Mouse (Mus musculus) lung, postnatal 0 days (tissue): ENCODE measurements around the gene Nrm.

Experiments used
- CTCF ChIP-seq: IDR thresholded peaks from 2 replicates; pipeline ENCODE4 v1.5.1; 2016; ENCODE audit warnings: antibody characterized with exemption, mild to moderate bottlenecking
- EP300 ChIP-seq: IDR thresholded peaks from 2 replicates; pipeline ENCODE4 v1.6.1; 2016; ENCODE audit warnings: antibody characterized with exemption, mild to moderate bottlenecking, control low read depth

DNA sequence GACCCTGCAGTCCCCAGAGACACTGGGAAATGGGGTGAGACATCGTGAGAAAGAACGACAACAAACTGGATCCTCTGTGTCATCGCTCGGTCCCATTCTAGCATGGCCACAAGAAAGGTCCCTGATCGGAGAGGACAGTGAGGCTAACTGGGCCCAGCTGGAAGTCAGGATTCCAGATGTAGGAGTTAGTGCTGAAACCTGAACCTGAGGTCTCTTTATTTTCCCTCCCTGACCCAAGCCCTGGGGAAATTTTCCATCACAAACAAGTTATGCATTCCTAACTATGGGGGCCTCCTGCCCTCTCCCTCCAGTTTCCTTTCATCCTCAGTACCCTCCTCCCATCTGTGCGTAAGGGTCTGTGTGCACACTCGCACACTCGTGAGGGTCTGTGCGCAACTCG, 43.9 kb upstream of the Nrm start:
- TF ChIP-seq CTCF: no peak
- TF ChIP-seq EP300: no peak
